Mouse (Mus musculus): ENCODE data around the gene Zfp334. TPM values are rescaled to one million over a fixed set of nuclear protein-coding genes. Genes with fewer than 3 reads are reported as not detected.

Gene Zfp334
- polyA plus RNA-seq, 1 experiment: 19.2 TPM

- no peak for DNase-seq (ENCODE audit: low read depth)
- TF ChIP-seq CTCF (IDR thresholded peaks at IDR 0.05; ENCODE audit: borderline replicate concordance, extremely low read depth, insufficient read depth, insufficient read length): no peak
- TF ChIP-seq POLR2A (IDR thresholded peaks at IDR 0.05; ENCODE audit: borderline replicate concordance, extremely low read depth, insufficient read depth, insufficient read length, poor library complexity, severe bottlenecking): no peak
These were observed 12.6 kb downstream of the Zfp334 start for GRCm38 (mm10) chr2:165375478-165375877.

GRCm38 (mm10) chr2:165371066-165371465 lies 17.0 kb downstream of the Zfp334 start:
- TF ChIP-seq POLR2A (IDR thresholded peaks at IDR 0.05; ENCODE audit: borderline replicate concordance, extremely low read depth, insufficient read depth, insufficient read length, poor library complexity, severe bottlenecking) (no peak), CTCF (IDR thresholded peaks at IDR 0.05; ENCODE audit: borderline replicate concordance, extremely low read depth, insufficient read depth, insufficient read length) (no peak)

GRCm38 (mm10) chr2:165370348-165370747 lies 17.7 kb downstream of the Zfp334 start:
- TF ChIP-seq POLR2A (IDR thresholded peaks at IDR 0.05; ENCODE audit: borderline replicate concordance, extremely low read depth, insufficient read depth, insufficient read length, poor library complexity, severe bottlenecking) (no peak), CTCF (IDR thresholded peaks at IDR 0.05; ENCODE audit: borderline replicate concordance, extremely low read depth, insufficient read depth, insufficient read length) (no peak)

More at GRCm38 (mm10) chr2:165371066-165371465, 17.0 kb downstream of the Zfp334 start:
- peak; percentile 70 for DNase-seq (ENCODE audit: low read depth)

GRCm38 (mm10) chr2:165368496-165368895 lies 19.6 kb downstream of the Zfp334 start, which contains the start of gene Zfp663:
Gene Zfp663 (minus strand): TSS chr2:165368729.
- TF ChIP-seq POLR2A (IDR thresholded peaks at IDR 0.05; ENCODE audit: borderline replicate concordance, extremely low read depth, insufficient read depth, insufficient read length, poor library complexity, severe bottlenecking): peak; percentile 53; the same call in 1 of the 2 replicates
- no peak for TF ChIP-seq CTCF (IDR thresholded peaks at IDR 0.05; ENCODE audit: borderline replicate concordance, extremely low read depth, insufficient read depth, insufficient read length)
- DNase-seq (ENCODE audit: low read depth): peak; percentile 86

More at GRCm38 (mm10) chr2:165370348-165370747, 17.7 kb downstream of the Zfp334 start:
- DNase-seq (ENCODE audit: low read depth): no peak

- no peak for TF ChIP-seq CTCF (IDR thresholded peaks at IDR 0.05; ENCODE audit: borderline replicate concordance, extremely low read depth, insufficient read depth, insufficient read length)
- peak; percentile 78 for DNase-seq (ENCODE audit: low read depth)
These were observed 20.1 kb downstream of the Zfp334 start for GRCm38 (mm10) chr2:165367868-165368439.

GRCm38 (mm10) chr2:165367047-165367520 lies 21.0 kb downstream of the Zfp334 start:
- peak; percentile 28 for DNase-seq (ENCODE audit: low read depth)

GRCm38 (mm10) chr2:165364334-165365091 lies 23.5 kb downstream of the Zfp334 start:
- TF ChIP-seq POLR2A (IDR thresholded peaks at IDR 0.05; ENCODE audit: borderline replicate concordance, extremely low read depth, insufficient read depth, insufficient read length, poor library complexity, severe bottlenecking) (no peak), CTCF (IDR thresholded peaks at IDR 0.05; ENCODE audit: borderline replicate concordance, extremely low read depth, insufficient read depth, insufficient read length) (peak; percentile 98)
- DNase-seq (ENCODE audit: low read depth): peak; percentile 79

More at GRCm38 (mm10) chr2:165367047-165367520, 21.0 kb downstream of the Zfp334 start:
- TF ChIP-seq CTCF (IDR thresholded peaks at IDR 0.05; ENCODE audit: borderline replicate concordance, extremely low read depth, insufficient read depth, insufficient read length) (no peak), POLR2A (IDR thresholded peaks at IDR 0.05; ENCODE audit: borderline replicate concordance, extremely low read depth, insufficient read depth, insufficient read length, poor library complexity, severe bottlenecking) (no peak)

GRCm38 (mm10) chr2:165363282-165363681 lies 24.8 kb downstream of the Zfp334 start:
- DNase-seq (ENCODE audit: low read depth): no peak
- TF ChIP-seq CTCF (IDR thresholded peaks at IDR 0.05; ENCODE audit: borderline replicate concordance, extremely low read depth, insufficient read depth, insufficient read length) (peak; percentile 23; the same call in 1 of the 2 replicates), POLR2A (IDR thresholded peaks at IDR 0.05; ENCODE audit: borderline replicate concordance, extremely low read depth, insufficient read depth, insufficient read length, poor library complexity, severe bottlenecking) (no peak)

GRCm38 (mm10) chr2:165360861-165361260 lies 27.2 kb downstream of the Zfp334 start:
- peak; percentile 85 for TF ChIP-seq CTCF (IDR thresholded peaks at IDR 0.05; ENCODE audit: borderline replicate concordance, extremely low read depth, insufficient read depth, insufficient read length)
- TF ChIP-seq POLR2A (IDR thresholded peaks at IDR 0.05; ENCODE audit: borderline replicate concordance, extremely low read depth, insufficient read depth, insufficient read length, poor library complexity, severe bottlenecking): no peak
- DNase-seq (ENCODE audit: low read depth): peak; percentile 87

GRCm38 (mm10) chr2:165351828-165352513 lies 36.1 kb downstream of the Zfp334 start:
- no peak for TF ChIP-seq POLR2A (IDR thresholded peaks at IDR 0.05; ENCODE audit: borderline replicate concordance, extremely low read depth, insufficient read depth, insufficient read length, poor library complexity, severe bottlenecking)
- TF ChIP-seq CTCF (IDR thresholded peaks at IDR 0.05; ENCODE audit: borderline replicate concordance, extremely low read depth, insufficient read depth, insufficient read length): no peak
- no peak for DNase-seq (ENCODE audit: low read depth)

- peak; percentile 70 for TF ChIP-seq CTCF (IDR thresholded peaks at IDR 0.05; ENCODE audit: borderline replicate concordance, extremely low read depth, insufficient read depth, insufficient read length)
- no peak for TF ChIP-seq POLR2A (IDR thresholded peaks at IDR 0.05; ENCODE audit: borderline replicate concordance, extremely low read depth, insufficient read depth, insufficient read length, poor library complexity, severe bottlenecking)
- peak; percentile 87 for DNase-seq (ENCODE audit: low read depth)
These were observed 38.6 kb downstream of the Zfp334 start for GRCm38 (mm10) chr2:165349466-165349865.

Data from brain, embryonic 14.5 days (tissue).